Mouse (Mus musculus): ENCODE results near the gene Slc16a7. TPM values are rescaled to one million over a fixed set of nuclear protein-coding genes. Genes with fewer than 3 reads are reported as not detected.

Slc16a7 gene
- polyA plus RNA-seq, 1 experiment from 2014 or later, result 5.7 TPM

GRCm38 (mm10) chr10:125331334-125331733, 57.9 kb downstream of the Slc16a7 start:
- Histone ChIP-seq H3K27me3 (ENCODE audit: control insufficient read depth, insufficient read depth, low read length) (no peaks in the 10 kb centered on the region), H3K9me3 (ENCODE audit: control insufficient read depth, low read length) (no peaks in the 10 kb centered on the region), H3K4me1 (ENCODE audit: control insufficient read depth, insufficient read depth, low read length) (no peaks in the 10 kb centered on the region; the same call in none of the 2 replicates), H3K36me3 (ENCODE audit: control insufficient read depth, insufficient read depth, low read length) (no peaks in the 10 kb centered on the region), H3K4me2 (ENCODE audit: low read depth) (no peak overlapping the region), H3K4me3 (ENCODE audit: low read depth, low read length) (no peak overlapping the region), H3K9ac (ENCODE audit: low read length) (no peak overlapping the region), H3K27ac (ENCODE audit: low read depth, low read length) (no peak overlapping the region)
- WGBS, result 68% methylated on average over 5 of the region's 5 CpGs
- no peak for ATAC-seq (ENCODE audit: insufficient read depth, low FRiP score, low TSS enrichment)
- no peak for DNase-seq (ENCODE audit: low spot score)

- ATAC-seq (ENCODE audit: insufficient read depth, low FRiP score, low TSS enrichment) (peak; percentile 54), DNase-seq (ENCODE audit: low spot score) (peak; percentile 23)
- Histone ChIP-seq H3K27me3 (ENCODE audit: control insufficient read depth, insufficient read depth, low read length) (no peaks in the 10 kb centered on the region), H3K4me1 (ENCODE audit: control insufficient read depth, insufficient read depth, low read length) (no peaks in the 10 kb centered on the region; the same call in none of the 2 replicates), H3K9ac (ENCODE audit: low read length) (no peak overlapping the region), H3K4me2 (ENCODE audit: low read depth) (peak overlapping the region; percentile 17), H3K9me3 (ENCODE audit: control insufficient read depth, low read length) (no peaks in the 10 kb centered on the region), H3K36me3 (ENCODE audit: control insufficient read depth, insufficient read depth, low read length) (no peaks in the 10 kb centered on the region), H3K27ac (ENCODE audit: low read depth, low read length) (0 out of 2 replicates have a peak overlapping the region, but pooled peaks have one; percentile 17), H3K4me3 (ENCODE audit: low read depth, low read length) (no peak overlapping the region)
- 33% methylated on average over 16 of the region's 16 CpGs for WGBS
Measured at GRCm38 (mm10) chr10:125328331-125329063, 60.8 kb downstream of the Slc16a7 start.

- Histone ChIP-seq H3K4me2 (ENCODE audit: low read depth) (no peak overlapping the region), H3K9me3 (ENCODE audit: control insufficient read depth, low read length) (no peaks in the 10 kb centered on the region), H3K27me3 (ENCODE audit: control insufficient read depth, insufficient read depth, low read length) (no peaks in the 10 kb centered on the region), H3K4me1 (ENCODE audit: control insufficient read depth, insufficient read depth, low read length) (no peaks in the 10 kb centered on the region; the same call in none of the 2 replicates), H3K27ac (ENCODE audit: low read depth, low read length) (no peak overlapping the region), H3K4me3 (ENCODE audit: low read depth, low read length) (no peak overlapping the region), H3K9ac (ENCODE audit: low read length) (no peak overlapping the region), H3K36me3 (ENCODE audit: control insufficient read depth, insufficient read depth, low read length) (no peaks in the 10 kb centered on the region)
- DNase-seq (ENCODE audit: low spot score) (no peak), ATAC-seq (ENCODE audit: insufficient read depth, low FRiP score, low TSS enrichment) (no peak)
- 86% methylated on average over 7 of the region's 7 CpGs for WGBS
Measured at GRCm38 (mm10) chr10:125324871-125325565, 64.2 kb downstream of the Slc16a7 start.

GRCm38 (mm10) chr10:125324149-125324834, 65.0 kb downstream of the Slc16a7 start:
- Histone ChIP-seq H3K9me3 (ENCODE audit: control insufficient read depth, low read length) (no peaks in the 10 kb centered on the region), H3K9ac (ENCODE audit: low read length) (no peak overlapping the region), H3K4me3 (ENCODE audit: low read depth, low read length) (no peak overlapping the region), H3K27ac (ENCODE audit: low read depth, low read length) (no peak overlapping the region), H3K4me2 (ENCODE audit: low read depth) (no peak overlapping the region), H3K36me3 (ENCODE audit: control insufficient read depth, insufficient read depth, low read length) (no peaks in the 10 kb centered on the region), H3K4me1 (ENCODE audit: control insufficient read depth, insufficient read depth, low read length) (no peaks in the 10 kb centered on the region; the same call in none of the 2 replicates), H3K27me3 (ENCODE audit: control insufficient read depth, insufficient read depth, low read length) (no peaks in the 10 kb centered on the region)
- WGBS, result 84% methylated on average over 13 of the region's 13 CpGs
- ATAC-seq (ENCODE audit: insufficient read depth, low FRiP score, low TSS enrichment) (no peak), DNase-seq (ENCODE audit: low spot score) (no peak)

- H3K4me1 ChIP-seq (ENCODE audit: control insufficient read depth, insufficient read depth, low read length), result no peaks in the 10 kb centered on the region
- WGBS, result 83% methylated on average over 11 of the region's 11 CpGs
- DNase-seq (ENCODE audit: low spot score), result no peak
- H3K4me2 ChIP-seq (ENCODE audit: low read depth), result no peak overlapping the region
- ATAC-seq (ENCODE audit: insufficient read depth, low FRiP score, low TSS enrichment), result no peak
- H3K9ac ChIP-seq (ENCODE audit: low read length), result no peak overlapping the region
- no peaks in the 10 kb centered on the region for H3K36me3 ChIP-seq (ENCODE audit: control insufficient read depth, insufficient read depth, low read length)
- no peak overlapping the region for H3K4me3 ChIP-seq (ENCODE audit: low read depth, low read length)
- H3K9me3 ChIP-seq (ENCODE audit: control insufficient read depth, low read length), result no peaks in the 10 kb centered on the region
- H3K27me3 ChIP-seq (ENCODE audit: control insufficient read depth, insufficient read depth, low read length), result no peaks in the 10 kb centered on the region
- H3K27ac ChIP-seq (ENCODE audit: low read depth, low read length), result no peak overlapping the region
Measured at GRCm38 (mm10) chr10:125321446-125322428, 67.5 kb downstream of the Slc16a7 start.

GRCm38 (mm10) chr10:125317317-125317716, 71.9 kb downstream of the Slc16a7 start:
- Histone ChIP-seq H3K27me3 (ENCODE audit: control insufficient read depth, insufficient read depth, low read length) (no peaks in the 10 kb centered on the region), H3K36me3 (ENCODE audit: control insufficient read depth, insufficient read depth, low read length) (no peaks in the 10 kb centered on the region), H3K9me3 (ENCODE audit: control insufficient read depth, low read length) (no peaks in the 10 kb centered on the region), H3K4me2 (ENCODE audit: low read depth) (no peak overlapping the region), H3K4me3 (ENCODE audit: low read depth, low read length) (no peak overlapping the region), H3K27ac (ENCODE audit: low read depth, low read length) (no peak overlapping the region), H3K4me1 (ENCODE audit: control insufficient read depth, insufficient read depth, low read length) (no peaks in the 10 kb centered on the region), H3K9ac (ENCODE audit: low read length) (no peak overlapping the region)
- DNase-seq (ENCODE audit: low spot score) (peak; percentile 19), ATAC-seq (ENCODE audit: insufficient read depth, low FRiP score, low TSS enrichment) (peak; percentile 52; the same call in 1 of the 2 replicates)
- WGBS, result 77% methylated on average over 6 of the region's 6 CpGs

DNA sequence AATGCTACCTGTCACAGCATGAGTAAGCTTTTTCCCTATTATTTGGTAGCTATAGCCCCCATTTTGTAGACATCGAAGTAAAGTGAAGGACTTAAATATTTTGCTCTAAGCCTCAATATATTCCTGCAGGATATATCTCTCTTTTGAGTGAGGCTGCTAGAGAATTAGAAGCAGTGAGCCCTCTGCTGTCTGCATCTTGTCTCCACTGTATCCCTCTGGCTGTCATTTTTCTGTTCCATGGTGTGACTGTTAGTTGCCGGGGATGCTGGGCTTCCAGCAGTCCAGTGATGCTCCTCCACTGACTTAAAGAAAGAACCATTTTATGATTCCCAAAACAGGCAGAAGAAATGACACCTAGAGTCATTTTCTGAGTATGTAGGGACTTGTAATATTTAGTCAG, 78.4 kb downstream of the Slc16a7 start:
- Histone ChIP-seq H3K4me2 (ENCODE audit: low read depth) (no peak overlapping the region), H3K27ac (ENCODE audit: low read depth, low read length) (no peak overlapping the region), H3K27me3 (ENCODE audit: control insufficient read depth, insufficient read depth, low read length) (no peaks in the 10 kb centered on the region), H3K9me3 (ENCODE audit: control insufficient read depth, low read length) (no peaks in the 10 kb centered on the region), H3K36me3 (ENCODE audit: control insufficient read depth, insufficient read depth, low read length) (no peaks in the 10 kb centered on the region), H3K4me3 (ENCODE audit: low read depth, low read length) (no peak overlapping the region), H3K9ac (ENCODE audit: low read length) (no peak overlapping the region), H3K4me1 (ENCODE audit: control insufficient read depth, insufficient read depth, low read length) (no peaks in the 10 kb centered on the region)
- ATAC-seq (ENCODE audit: insufficient read depth, low FRiP score, low TSS enrichment), result no peak
- DNase-seq (ENCODE audit: low spot score), result no peak
- 90% methylated on average over 2 of the region's 2 CpGs for WGBS

DNA sequence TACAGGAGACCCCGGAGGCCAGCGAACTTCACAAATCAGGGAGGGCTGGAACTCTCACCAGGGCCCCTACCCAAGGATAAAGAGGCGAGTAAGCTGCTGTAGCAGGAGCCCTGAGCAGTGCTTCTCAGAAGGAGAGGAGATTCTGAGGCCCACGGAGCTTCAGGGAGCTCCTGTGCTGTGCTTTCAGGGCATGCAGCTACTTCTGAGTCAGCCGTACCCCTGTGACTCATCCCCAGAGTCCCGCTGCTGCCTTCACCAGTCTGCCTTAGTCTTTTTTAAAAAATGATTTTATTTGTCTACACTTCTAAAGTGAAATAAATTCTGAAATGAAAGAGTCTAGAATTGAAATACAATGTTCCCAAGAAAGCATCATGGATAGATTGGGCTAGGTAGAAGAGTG, 91.2 kb downstream of the Slc16a7 start:
- H3K9me3 ChIP-seq (ENCODE audit: control insufficient read depth, low read length), result no peaks in the 10 kb centered on the region
- no peaks in the 10 kb centered on the region for H3K27me3 ChIP-seq (ENCODE audit: control insufficient read depth, insufficient read depth, low read length)
- no peak overlapping the region for H3K9ac ChIP-seq (ENCODE audit: low read length)
- DNase-seq (ENCODE audit: low spot score), result no peak
- 78% methylated on average over 6 of the region's 6 CpGs for WGBS
- H3K4me1 ChIP-seq (ENCODE audit: control insufficient read depth, insufficient read depth, low read length), result no peaks in the 10 kb centered on the region
- H3K4me2 ChIP-seq (ENCODE audit: low read depth), result no peak overlapping the region
- no peak overlapping the region for H3K27ac ChIP-seq (ENCODE audit: low read depth, low read length)
- no peak for ATAC-seq (ENCODE audit: insufficient read depth, low FRiP score, low TSS enrichment)
- no peaks in the 10 kb centered on the region for H3K36me3 ChIP-seq (ENCODE audit: control insufficient read depth, insufficient read depth, low read length)
- H3K4me3 ChIP-seq (ENCODE audit: low read depth, low read length), result no peak overlapping the region
